Mouse (Mus musculus) ES-E14 (cell line): ENCODE measurements at regions not wholly inside any gene's neighbourhood (a gene's known extent, or its start where the extent isn't known, plus 50 kb on each side); places are given as distances from the start of the nearest gene placed in this dataset.

Experiments
- CHD2 ChIP-seq: IDR thresholded peaks from 2 replicates; pipeline ENCODE4 v1.6.1; 2014; ENCODE audit warnings: mild to moderate bottlenecking, low read depth, low read length, inconsistent platforms
- ZNF384 ChIP-seq: IDR thresholded peaks from 2 replicates; pipeline ENCODE4 v1.6.1; 2012; ENCODE audit warnings: low read depth, low read length, inconsistent platforms

DNA sequence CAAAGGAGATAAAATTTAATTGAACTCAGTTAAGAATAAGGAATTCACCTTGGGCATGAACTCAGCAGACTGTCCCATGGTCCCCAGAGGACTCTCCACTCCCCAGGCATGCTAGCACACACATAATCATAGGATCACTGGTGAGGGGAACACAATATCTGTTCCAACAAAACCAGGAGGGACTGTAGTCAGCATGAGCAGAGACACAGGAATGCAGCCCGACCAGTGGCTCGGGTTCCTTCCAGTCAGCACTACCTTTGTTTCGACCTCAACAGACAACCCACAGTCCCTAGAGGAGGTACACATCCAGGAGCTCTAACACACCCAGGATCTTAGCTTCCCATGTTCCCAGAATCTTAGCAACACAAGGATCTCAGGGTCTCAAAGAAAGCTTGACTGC, 298.3 kb upstream of the Dmd start:
- TF ChIP-seq ZNF384 (no peak), CHD2 (no peak)
